Mouse (Mus musculus) liver, embryonic 13.5 days (tissue): ENCODE results near the gene Gm43552. TPM values are rescaled to one million over a fixed set of nuclear protein-coding genes. Genes with fewer than 3 reads are reported as not detected.

Source experiments
- ATAC-seq: fragments of 200-750 bp; cut with Nextera tagmentation; 2 replicates; pipeline ENCODE4 v1.8.0; 2017; ENCODE audit warnings: low read depth, mild to moderate bottlenecking, moderate number of reproducible peaks, moderate library complexity
- DNase-seq: peaks from one replicate; pipeline ENCODE4 v3.0.0; 2022
- H3K27ac ChIP-seq: fragments of 300-500 bp; sonication (generic); 2 replicates; pipeline ENCODE4 v1.5.1; 2015; ENCODE audit warnings: moderate library complexity, mild to moderate bottlenecking, inconsistent platforms
- H3K27me3 ChIP-seq: fragments of 300-500 bp; sonication (generic); 2 replicates; pipeline ENCODE4 v1.6.1; 2015; ENCODE audit warnings: mild to moderate bottlenecking, inconsistent platforms
- H3K36me3 ChIP-seq: fragments of 300-500 bp; sonication (generic); 2 replicates; pipeline ENCODE4 v1.6.1; 2015; ENCODE audit warnings: mild to moderate bottlenecking, inconsistent platforms
- H3K4me1 ChIP-seq: fragments of 300-500 bp; sonication (generic); replicated peaks from 2 replicates; pipeline ENCODE4 v1.6.1; 2015; ENCODE audit warnings: inconsistent platforms
- H3K4me2 ChIP-seq: fragments of 300-500 bp; sonication (generic); 2 replicates; pipeline ENCODE4 v1.6.1; 2015; ENCODE audit warnings: inconsistent platforms, mild to moderate bottlenecking, moderate library complexity
- H3K4me3 ChIP-seq: fragments of 300-500 bp; sonication (generic); replicated peaks from 2 replicates; pipeline ENCODE4 v1.5.1; 2015; ENCODE audit warnings: mild to moderate bottlenecking, inconsistent platforms
- H3K9ac ChIP-seq: fragments of 300-500 bp; sonication (generic); 2 replicates; pipeline ENCODE4 v1.6.1; 2015; ENCODE audit warnings: mild to moderate bottlenecking, inconsistent platforms
- H3K9me3 ChIP-seq: fragments of 300-500 bp; sonication (generic); replicated peaks from 2 replicates; pipeline ENCODE4 v1.6.1; 2016; ENCODE audit warnings: inconsistent platforms
- WGBS: fragments of 180-500 bp; shearing (Covaris S2); methylation state at CpG from one replicate; pipeline ENCODE4 v1.1.7; 2015; ENCODE audit not compliant: insufficient replicate concordance; 5-methylcytosine and 5-hydroxymethylcytosine counted together
- polyA plus RNA-seq: library from polyadenylated mRNA; unstranded; fragments of >200 nt; fragmentation: Nextera tagmentation; extraction: Ambion mirVana; gene quantifications from 2 replicates; pipeline ENCODE4 v1.2.1, GENCODE M21; 2015

Gm43552 gene
- polyA plus RNA-seq, 1 experiment from 2014 or later, result 1.0 TPM

DNA sequence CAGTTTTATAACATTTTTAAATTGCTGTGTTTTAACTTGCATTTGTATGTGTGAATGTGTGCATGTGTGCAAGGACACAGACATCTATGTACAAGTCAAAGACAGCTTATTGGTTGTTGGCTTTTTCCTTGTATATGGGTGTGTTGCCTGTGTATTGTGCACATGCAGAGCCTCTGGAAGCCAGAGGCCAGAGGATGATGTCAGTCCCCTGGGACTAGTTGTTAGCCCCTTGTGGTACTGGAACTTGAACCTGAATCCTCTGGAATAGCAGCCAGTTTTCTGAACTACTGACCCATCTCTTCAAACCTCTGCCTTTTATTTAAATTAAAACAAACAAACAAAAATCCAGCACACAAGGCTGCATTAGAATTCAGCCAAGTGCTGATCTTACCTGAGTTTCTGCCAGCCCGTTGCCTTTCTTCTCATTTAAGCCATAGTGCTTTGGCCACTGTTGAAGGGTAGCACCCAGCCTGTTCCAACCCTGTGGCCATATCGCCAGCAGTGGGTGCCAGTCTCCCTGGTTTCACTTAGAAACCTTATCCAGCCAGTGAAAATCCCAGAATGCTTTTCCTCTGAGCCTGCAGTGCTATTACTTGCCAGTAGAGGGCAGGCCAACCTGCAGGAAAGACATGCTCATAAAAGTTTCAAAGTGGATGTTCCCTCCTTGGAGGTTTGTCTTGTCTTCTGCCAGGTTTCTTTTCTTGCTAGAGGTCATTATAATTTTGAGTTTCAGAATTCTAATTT is 91.2 kb downstream of the Gm43552 start:
- Histone ChIP-seq H3K4me1 (peaks cover 5% of the 10 kb centered on the region; the same call in 1 of the 2 replicates), H3K27ac (no peak overlapping the region), H3K36me3 (peaks cover 85% of the 10 kb centered on the region), H3K27me3 (no peaks in the 10 kb centered on the region), H3K9ac (no peak overlapping the region), H3K4me3 (no peak overlapping the region), H3K4me2 (no peak overlapping the region), H3K9me3 (no peaks in the 10 kb centered on the region)
- WGBS, result 35% methylated on average over 2 of the region's 2 CpGs
- DNase-seq, result peak; percentile 70
- peak; percentile 75 for ATAC-seq

GRCm38 (mm10) chr5:65394425-65394824 is 98.2 kb downstream of the Gm43552 start:
- Histone ChIP-seq H3K27me3 (no peaks in the 10 kb centered on the region), H3K4me1 (peaks cover 21% of the 10 kb centered on the region), H3K9me3 (no peaks in the 10 kb centered on the region), H3K9ac (no peak overlapping the region), H3K4me3 (no peak overlapping the region), H3K27ac (no peak overlapping the region), H3K4me2 (no peak overlapping the region), H3K36me3 (peaks cover 54% of the 10 kb centered on the region)
- DNase-seq, result no peak
- no peak for ATAC-seq
- 83% methylated on average over 7 of the region's 7 CpGs for WGBS

DNA sequence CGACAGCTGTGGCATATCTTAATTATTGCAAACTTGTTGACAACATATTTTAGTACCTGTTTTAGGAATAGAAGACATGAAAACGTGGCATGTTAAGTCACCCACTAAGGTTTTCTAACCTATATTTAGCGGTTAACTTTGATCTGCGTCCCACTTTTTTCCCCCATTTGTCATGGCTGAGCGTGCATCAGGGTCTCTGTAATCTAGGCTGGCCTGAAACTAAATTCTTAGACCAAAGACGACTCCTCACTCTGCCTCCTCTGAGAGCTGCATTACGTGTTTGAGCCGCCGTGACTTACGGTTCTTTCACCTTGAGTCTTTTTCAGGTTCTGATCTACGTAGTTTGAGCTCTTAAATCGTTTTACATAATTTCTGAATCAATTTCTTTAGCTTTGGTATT is 100.9 kb downstream of the Gm43552 start:
- Histone ChIP-seq H3K9ac (peak overlapping the region; percentile 81), H3K27ac (peak overlapping the region; percentile 72), H3K9me3 (no peaks in the 10 kb centered on the region), H3K4me3 (peak overlapping the region; percentile 90), H3K4me1 (peaks cover 44% of the 10 kb centered on the region), H3K27me3 (no peaks in the 10 kb centered on the region), H3K36me3 (peaks cover 55% of the 10 kb centered on the region), H3K4me2 (peak overlapping the region; percentile 78)
- DNase-seq, result peak; percentile 12
- peak; percentile 22; the same call in 1 of the 2 replicates for ATAC-seq
- WGBS, result 3% methylated on average over 12 of the region's 12 CpGs

- Histone ChIP-seq H3K9me3 (no peaks in the 10 kb centered on the region), H3K4me1 (peaks cover 44% of the 10 kb centered on the region), H3K4me3 (peak within 1 kb of the TSS; percentile 90), H3K36me3 (peaks cover 48% of the 10 kb centered on the region), H3K4me2 (peak within 1 kb of the TSS; percentile 82), H3K27ac (peak within 1 kb of the TSS; percentile 88), H3K27me3 (no peaks in the 10 kb centered on the region), H3K9ac (peak within 1 kb of the TSS; percentile 99)
- ATAC-seq (peak; percentile 92), DNase-seq (peak; percentile 96)
- under 1% methylated on average over 83 of the region's 83 CpGs for WGBS
Measured at GRCm38 (mm10) chr5:65390648-65391644, 101.7 kb downstream of the Gm43552 start, which contains the start of the genes Rpl9 and Lias. Rpl9 (minus strand) TSS chr5:65391444. Lias (plus strand) TSS chr5:65391497.

GRCm38 (mm10) chr5:65387008-65387867 is 105.4 kb downstream of the Gm43552 start:
- no peaks in the 10 kb centered on the region for H3K27me3 ChIP-seq
- H3K4me3 ChIP-seq, result no peak overlapping the region
- H3K4me1 ChIP-seq, result peaks cover 35% of the 10 kb centered on the region
- H3K9me3 ChIP-seq, result no peaks in the 10 kb centered on the region
- H3K27ac ChIP-seq, result no peak overlapping the region; the same call in 1 of the 2 replicates
- H3K4me2 ChIP-seq, result no peak overlapping the region
- ATAC-seq (no peak), DNase-seq (no peak)
- peaks cover 36% of the 10 kb centered on the region for H3K36me3 ChIP-seq
- H3K9ac ChIP-seq, result no peak overlapping the region
- 70% methylated on average over 6 of the region's 6 CpGs for WGBS

GRCm38 (mm10) chr5:65385704-65386103 is 106.9 kb downstream of the Gm43552 start:
- H3K9ac ChIP-seq, result no peak overlapping the region
- no peak for ATAC-seq
- no peaks in the 10 kb centered on the region for H3K27me3 ChIP-seq
- WGBS, result 56% methylated on average over 2 of the region's 2 CpGs
- H3K27ac ChIP-seq, result no peak overlapping the region
- H3K9me3 ChIP-seq, result no peaks in the 10 kb centered on the region
- no peak overlapping the region for H3K4me2 ChIP-seq
- H3K4me1 ChIP-seq, result peaks cover 33% of the 10 kb centered on the region
- peaks cover 36% of the 10 kb centered on the region for H3K36me3 ChIP-seq
- no peak for DNase-seq
- H3K4me3 ChIP-seq, result no peak overlapping the region

Other genes starting within 250 kb of the Gm43552 start
- 52.0 and 62.8 TPM in 2 replicates for gene Rfc1, start 157.2 kb downstream of the Gm43552 start, polyA plus RNA-seq
- 8.7 and 10.0 TPM in 2 replicates for gene Klb, start 144.5 kb downstream of the Gm43552 start, polyA plus RNA-seq
- gene Rpl9, start 101.4 kb downstream of the Gm43552 start, polyA plus RNA-seq, result 731 and 782 TPM in 2 replicates
- 48.6 and 53.2 TPM in 2 replicates for gene Lias, start 101.3 kb downstream of the Gm43552 start, polyA plus RNA-seq
- gene Ugdh, start 56.9 kb downstream of the Gm43552 start, polyA plus RNA-seq, result 16.7 and 19.0 TPM in 2 replicates
- gene Smim14, start 44.4 kb upstream of the Gm43552 start, polyA plus RNA-seq, result 34.9 and 39.6 TPM in 2 replicates
- gene Ube2k, start 44.4 kb upstream of the Gm43552 start, polyA plus RNA-seq, result 116 and 132 TPM in 2 replicates
- gene Pds5a, start 205.4 kb upstream of the Gm43552 start, polyA plus RNA-seq, result 23.1 and 26.8 TPM in 2 replicates